Mouse (Mus musculus): ENCODE measurements at regions not wholly inside any gene's neighbourhood (a gene's known extent, or its start where the extent isn't known, plus 50 kb on each side); places are given as distances from the start of the nearest gene placed in this dataset.

DNA sequence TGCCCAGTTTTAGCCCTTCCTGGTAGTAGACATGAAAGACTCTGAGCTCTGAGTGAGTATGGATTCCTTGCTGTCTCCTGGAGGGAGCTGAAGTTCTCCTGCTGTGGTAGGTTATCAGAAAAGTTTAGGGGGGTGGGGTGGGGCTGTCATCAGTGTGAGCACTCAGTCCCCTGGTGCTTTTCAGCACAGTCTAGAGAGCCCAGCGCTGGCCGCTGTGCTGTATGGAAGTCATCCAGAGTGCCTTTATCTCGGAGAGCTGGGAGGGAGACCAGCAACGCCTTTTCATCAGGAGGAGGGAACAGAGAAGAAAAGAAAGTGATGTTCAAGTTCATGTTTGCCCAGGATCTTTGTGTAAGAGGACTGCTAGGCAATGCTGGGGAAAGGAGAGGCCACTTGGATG lies 163.6 kb downstream of the Cyp26b1 start:
- Histone ChIP-seq H3K4me1 (ENCODE audit: control insufficient read depth, insufficient read depth, low read length) (no peaks in the 10 kb centered on the region), H3K27me3 (ENCODE audit: control insufficient read depth, insufficient read depth, low read length) (no peaks in the 10 kb centered on the region), H3K4me3 (ENCODE audit: low read depth, low read length) (no peak overlapping the region), H3K9me3 (ENCODE audit: control insufficient read depth, low read length) (no peaks in the 10 kb centered on the region), H3K36me3 (ENCODE audit: control insufficient read depth, insufficient read depth, low read length) (no peaks in the 10 kb centered on the region), H3K27ac (ENCODE audit: low read depth, low read length) (no peak overlapping the region), H3K9ac (replicated peaks; ENCODE audit: low read depth, low read length) (no peak overlapping the region), H3K4me2 (ENCODE audit: low read depth, low read length) (no peak overlapping the region)
- no peak for ATAC-seq (ENCODE audit: low read depth)
- 59% methylated on average over 4 of the region's 4 CpGs for WGBS

DNA sequence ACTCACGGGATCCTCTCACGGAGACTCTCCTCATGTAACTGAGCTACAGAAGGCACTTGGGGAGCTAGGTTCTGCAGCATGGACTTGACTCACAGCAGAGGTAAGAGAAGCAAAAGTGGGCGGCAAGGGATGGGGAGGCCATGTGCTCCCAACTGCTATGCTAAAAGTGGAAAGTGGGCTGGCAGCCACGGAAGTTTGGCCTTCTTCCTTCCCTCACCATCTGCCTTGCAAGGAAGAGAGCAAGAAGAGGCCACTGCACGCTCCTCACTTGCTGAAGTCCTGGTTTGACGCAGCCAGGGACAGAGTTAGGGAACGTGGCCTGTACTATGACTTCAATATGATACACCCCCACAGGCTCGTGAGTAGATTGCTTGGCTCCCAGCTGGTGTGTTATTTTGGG lies 164.5 kb downstream of the Cyp26b1 start:
- 89% methylated on average over 8 of the region's 8 CpGs for WGBS
- Histone ChIP-seq H3K4me2 (ENCODE audit: low read depth, low read length) (no peak overlapping the region), H3K9me3 (ENCODE audit: control insufficient read depth, low read length) (no peaks in the 10 kb centered on the region), H3K27me3 (ENCODE audit: control insufficient read depth, insufficient read depth, low read length) (no peaks in the 10 kb centered on the region), H3K9ac (replicated peaks; ENCODE audit: low read depth, low read length) (no peak overlapping the region), H3K4me3 (ENCODE audit: low read depth, low read length) (no peak overlapping the region), H3K4me1 (ENCODE audit: control insufficient read depth, insufficient read depth, low read length) (no peaks in the 10 kb centered on the region), H3K27ac (ENCODE audit: low read depth, low read length) (no peak overlapping the region), H3K36me3 (ENCODE audit: control insufficient read depth, insufficient read depth, low read length) (no peaks in the 10 kb centered on the region)
- no peak for ATAC-seq (ENCODE audit: low read depth)

DNA sequence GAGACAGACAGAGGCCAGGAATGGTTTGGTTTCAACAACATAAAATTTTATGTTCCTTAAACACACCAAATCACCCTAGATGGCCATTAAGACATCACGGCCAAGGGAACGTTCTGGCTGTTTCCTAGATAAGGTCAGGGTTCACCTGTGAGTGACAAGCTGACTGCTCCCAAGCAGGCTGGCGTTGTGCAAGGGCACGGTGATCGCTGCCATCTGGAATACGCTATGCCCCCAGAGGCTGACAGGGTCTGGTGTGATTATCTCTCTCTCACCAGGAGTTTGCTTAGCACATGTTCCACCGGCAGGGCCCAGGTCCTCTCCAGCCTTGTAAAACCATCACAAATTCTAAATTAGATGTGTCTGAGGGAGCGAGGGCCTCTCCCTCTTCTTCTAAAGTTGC lies 167.0 kb downstream of the Cyp26b1 start:
- Histone ChIP-seq H3K9me3 (ENCODE audit: control insufficient read depth, low read length) (no peaks in the 10 kb centered on the region), H3K4me2 (ENCODE audit: low read depth, low read length) (no peak overlapping the region), H3K27ac (ENCODE audit: low read depth, low read length) (no peak overlapping the region), H3K9ac (replicated peaks; ENCODE audit: low read depth, low read length) (no peak overlapping the region), H3K4me1 (ENCODE audit: control insufficient read depth, insufficient read depth, low read length) (no peaks in the 10 kb centered on the region), H3K27me3 (ENCODE audit: control insufficient read depth, insufficient read depth, low read length) (no peaks in the 10 kb centered on the region), H3K4me3 (ENCODE audit: low read depth, low read length) (no peak overlapping the region), H3K36me3 (ENCODE audit: control insufficient read depth, insufficient read depth, low read length) (no peaks in the 10 kb centered on the region)
- ATAC-seq (ENCODE audit: low read depth): no peak
- WGBS: 64% methylated on average over 8 of the region's 8 CpGs

DNA sequence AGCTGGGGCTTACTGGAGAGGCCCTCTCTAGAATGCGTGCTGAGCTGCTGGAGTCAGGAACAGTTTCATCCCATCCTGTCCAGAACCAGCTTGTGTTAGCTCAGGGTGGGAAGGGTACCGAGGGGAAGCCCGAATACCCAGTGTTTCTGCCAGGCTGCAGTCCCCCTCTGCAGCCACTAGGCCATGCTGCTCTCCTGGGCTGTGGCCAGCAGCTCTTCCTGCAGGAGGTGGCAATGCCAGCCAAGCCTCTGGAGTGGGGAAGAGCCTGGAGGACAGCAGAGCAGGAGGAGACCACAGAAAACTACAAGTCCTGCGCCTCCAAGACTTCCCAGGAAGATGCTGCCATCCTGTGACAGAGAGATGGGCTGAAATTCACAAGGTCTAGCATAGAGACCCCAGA lies 167.9 kb downstream of the Cyp26b1 start:
- no peaks in the 10 kb centered on the region for H3K4me1 ChIP-seq (ENCODE audit: control insufficient read depth, insufficient read depth, low read length)
- ATAC-seq (ENCODE audit: low read depth): peak; percentile 51; the same call in 1 of the 2 replicates
- H3K4me3 ChIP-seq (ENCODE audit: low read depth, low read length): no peak overlapping the region
- H3K9me3 ChIP-seq (ENCODE audit: control insufficient read depth, low read length): no peaks in the 10 kb centered on the region
- H3K9ac ChIP-seq (replicated peaks; ENCODE audit: low read depth, low read length): no peak overlapping the region
- no peaks in the 10 kb centered on the region for H3K27me3 ChIP-seq (ENCODE audit: control insufficient read depth, insufficient read depth, low read length)
- 58% methylated on average over 4 of the region's 4 CpGs for WGBS
- H3K27ac ChIP-seq (ENCODE audit: low read depth, low read length): no peak overlapping the region
- no peaks in the 10 kb centered on the region for H3K36me3 ChIP-seq (ENCODE audit: control insufficient read depth, insufficient read depth, low read length)
- H3K4me2 ChIP-seq (ENCODE audit: low read depth, low read length): no peak overlapping the region

DNA sequence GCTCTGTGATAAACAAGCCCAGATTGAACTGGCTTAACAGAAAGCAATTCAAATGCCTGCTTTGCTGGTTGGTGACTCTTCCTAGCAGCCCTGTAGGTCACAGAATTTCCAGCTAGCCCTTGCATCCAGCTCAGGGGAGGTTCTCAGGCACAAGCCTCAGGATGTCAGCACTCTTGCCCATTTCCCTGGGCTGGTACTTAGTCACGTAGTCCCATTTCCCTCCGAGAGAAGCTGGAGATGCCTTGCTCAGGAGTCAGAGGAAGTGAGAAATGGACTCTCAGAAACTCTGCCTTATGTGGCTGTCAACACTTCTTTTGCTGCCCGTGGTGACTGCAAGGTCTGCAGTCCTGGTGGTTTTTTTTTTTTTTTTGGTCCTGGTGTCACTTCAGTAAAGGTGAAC lies 170.8 kb downstream of the Cyp26b1 start:
- H3K36me3 ChIP-seq (ENCODE audit: control insufficient read depth, insufficient read depth, low read length): no peaks in the 10 kb centered on the region
- WGBS: 70% methylated on average over 3 of the region's 3 CpGs
- H3K9ac ChIP-seq (replicated peaks; ENCODE audit: low read depth, low read length): no peak overlapping the region

DNA sequence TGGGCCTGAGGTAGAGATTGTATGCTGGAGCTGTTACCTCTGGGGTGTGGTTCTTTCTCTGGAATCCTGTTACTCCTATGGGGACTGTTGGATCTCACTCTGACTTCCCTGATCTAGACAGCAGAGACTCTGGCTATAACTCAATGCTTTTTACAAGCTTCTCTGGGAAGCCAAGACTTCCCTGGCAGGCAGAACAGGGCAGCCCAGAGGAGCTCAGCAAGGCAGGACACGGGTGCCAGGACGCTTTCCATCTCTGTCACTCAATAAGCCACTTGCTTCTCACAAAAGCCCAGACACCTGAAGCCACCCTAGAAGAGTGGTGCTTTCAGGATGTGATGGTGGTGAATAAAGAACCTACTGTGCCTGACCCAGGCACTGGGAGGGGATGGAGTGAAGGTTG lies 174.0 kb downstream of the Cyp26b1 start:
- Histone ChIP-seq H3K27me3 (ENCODE audit: control insufficient read depth, insufficient read depth, low read length) (peaks cover 4% of the 10 kb centered on the region; the same call in 1 of the 2 replicates), H3K27ac (ENCODE audit: low read depth, low read length) (no peak overlapping the region), H3K9ac (replicated peaks; ENCODE audit: low read depth, low read length) (no peak overlapping the region), H3K4me1 (ENCODE audit: control insufficient read depth, insufficient read depth, low read length) (no peaks in the 10 kb centered on the region), H3K4me2 (ENCODE audit: low read depth, low read length) (no peak overlapping the region), H3K9me3 (ENCODE audit: control insufficient read depth, low read length) (no peaks in the 10 kb centered on the region), H3K36me3 (ENCODE audit: control insufficient read depth, insufficient read depth, low read length) (no peaks in the 10 kb centered on the region), H3K4me3 (ENCODE audit: low read depth, low read length) (no peak overlapping the region)
- ATAC-seq (ENCODE audit: low read depth): no peak
- WGBS: 79% methylated on average over 2 of the region's 2 CpGs

More for the DNA sequence above, 170.8 kb downstream of the Cyp26b1 start:
- H3K4me2 ChIP-seq (ENCODE audit: low read depth, low read length): no peak overlapping the region
- no peak for ATAC-seq (ENCODE audit: low read depth)
- no peaks in the 10 kb centered on the region for H3K9me3 ChIP-seq (ENCODE audit: control insufficient read depth, low read length)
- peaks cover 4% of the 10 kb centered on the region; the same call in 1 of the 2 replicates for H3K27me3 ChIP-seq (ENCODE audit: control insufficient read depth, insufficient read depth, low read length)
- H3K4me1 ChIP-seq (ENCODE audit: control insufficient read depth, insufficient read depth, low read length): no peaks in the 10 kb centered on the region
- no peak overlapping the region for H3K27ac ChIP-seq (ENCODE audit: low read depth, low read length)
- no peak overlapping the region for H3K4me3 ChIP-seq (ENCODE audit: low read depth, low read length)

DNA sequence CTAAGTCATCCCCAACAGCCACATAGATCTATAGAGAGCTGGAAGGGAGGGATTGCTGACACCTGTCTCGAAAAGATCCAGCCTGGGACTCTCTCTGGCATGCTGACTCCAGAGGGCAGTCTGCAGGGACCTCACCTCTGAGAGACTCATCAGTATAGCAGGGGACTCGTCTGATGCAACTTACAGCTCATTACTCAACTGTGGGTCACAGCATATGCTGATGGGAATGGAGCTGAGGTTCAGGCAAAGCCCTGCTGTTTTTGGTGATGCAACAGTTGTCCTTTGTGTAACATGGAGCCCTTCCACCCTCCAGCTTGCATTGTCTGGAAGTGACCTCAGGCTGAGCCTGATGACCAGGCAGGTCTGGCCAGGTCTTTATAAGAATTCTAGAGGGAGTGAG lies 174.4 kb downstream of the Cyp26b1 start:
- H3K36me3 ChIP-seq (ENCODE audit: control insufficient read depth, insufficient read depth, low read length): no peaks in the 10 kb centered on the region
- ATAC-seq (ENCODE audit: low read depth): no peak
- WGBS: 66% methylated on average over 2 of the region's 2 CpGs
- H3K4me3 ChIP-seq (ENCODE audit: low read depth, low read length): no peak overlapping the region
- H3K9ac ChIP-seq (replicated peaks; ENCODE audit: low read depth, low read length): no peak overlapping the region
- H3K9me3 ChIP-seq (ENCODE audit: control insufficient read depth, low read length): no peaks in the 10 kb centered on the region
- H3K27ac ChIP-seq (ENCODE audit: low read depth, low read length): no peak overlapping the region
- H3K4me1 ChIP-seq (ENCODE audit: control insufficient read depth, insufficient read depth, low read length): 0 out of 2 replicates have a peak, but pooled peaks cover 2% of the 10 kb centered on the region
- no peak overlapping the region for H3K4me2 ChIP-seq (ENCODE audit: low read depth, low read length)
- peaks cover 4% of the 10 kb centered on the region; the same call in 1 of the 2 replicates for H3K27me3 ChIP-seq (ENCODE audit: control insufficient read depth, insufficient read depth, low read length)

DNA sequence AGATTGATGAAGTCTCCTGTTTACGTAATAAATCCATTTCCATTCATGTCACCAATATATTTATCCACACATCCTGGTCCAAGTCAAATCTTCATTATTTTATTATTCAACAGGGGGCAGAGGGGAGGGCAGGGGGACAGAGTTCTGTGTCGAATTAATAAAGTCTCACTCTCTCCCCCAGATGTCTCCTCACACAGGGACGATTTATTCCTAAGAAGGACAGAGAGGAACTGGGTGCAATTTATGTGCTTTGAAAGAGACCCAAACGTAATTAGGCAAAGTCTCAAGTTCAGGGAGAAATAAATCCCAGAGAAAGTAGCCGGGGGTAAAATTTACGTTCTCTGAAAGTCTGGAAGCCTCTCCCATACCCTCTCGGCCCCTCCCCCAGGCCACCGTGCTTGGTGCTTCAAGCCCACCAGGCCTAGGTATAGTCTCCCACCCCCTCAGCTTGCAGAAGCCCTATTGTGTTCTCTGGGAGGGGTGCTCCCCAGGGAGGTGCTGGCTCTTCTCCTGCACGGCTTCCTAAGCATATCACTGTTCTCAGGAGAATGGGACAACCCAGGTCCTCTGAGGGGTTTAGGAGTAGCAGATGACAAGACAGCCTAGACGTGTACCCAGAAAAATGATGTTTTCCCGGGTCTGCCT lies 176.6 kb downstream of the Cyp26b1 start:
- H3K4me1 ChIP-seq (ENCODE audit: control insufficient read depth, insufficient read depth, low read length): 0 out of 2 replicates have a peak, but pooled peaks cover 3% of the 10 kb centered on the region
- no peak overlapping the region for H3K4me3 ChIP-seq (ENCODE audit: low read depth, low read length)
- H3K36me3 ChIP-seq (ENCODE audit: control insufficient read depth, insufficient read depth, low read length): no peaks in the 10 kb centered on the region
- 26% methylated on average over 11 of the region's 11 CpGs for WGBS
- H3K27ac ChIP-seq (ENCODE audit: low read depth, low read length): no peak overlapping the region
- no peak overlapping the region for H3K4me2 ChIP-seq (ENCODE audit: low read depth, low read length)
- H3K27me3 ChIP-seq (ENCODE audit: control insufficient read depth, insufficient read depth, low read length): peaks cover 4% of the 10 kb centered on the region; the same call in 1 of the 2 replicates
- H3K9me3 ChIP-seq (ENCODE audit: control insufficient read depth, low read length): no peaks in the 10 kb centered on the region
- ATAC-seq (ENCODE audit: low read depth): peak; percentile 38; the same call in 1 of the 2 replicates
- H3K9ac ChIP-seq (replicated peaks; ENCODE audit: low read depth, low read length): no peak overlapping the region

DNA sequence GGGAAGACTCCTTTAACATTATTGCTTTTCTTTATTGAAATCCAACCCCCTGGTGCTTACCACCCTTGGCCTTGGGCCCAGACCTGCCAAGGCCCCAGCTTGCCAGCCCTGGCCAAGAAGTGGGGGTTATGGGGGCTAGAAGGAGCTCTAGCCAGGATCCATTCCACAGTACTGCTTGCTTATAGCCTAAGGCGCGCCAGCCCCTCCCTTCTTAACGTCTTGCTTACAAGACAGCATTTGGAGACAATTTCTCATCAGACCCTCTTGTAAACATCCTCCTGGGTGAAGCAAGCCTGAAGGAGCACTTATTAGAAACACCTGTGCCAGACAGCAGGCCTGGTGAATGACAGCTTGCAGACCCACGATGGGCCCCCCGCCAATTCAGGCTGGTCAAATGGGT lies 179.3 kb downstream of the Cyp26b1 start:
- WGBS: 73% methylated on average over 5 of the region's 5 CpGs
- Histone ChIP-seq H3K36me3 (ENCODE audit: control insufficient read depth, insufficient read depth, low read length) (no peaks in the 10 kb centered on the region), H3K9ac (replicated peaks; ENCODE audit: low read depth, low read length) (no peak overlapping the region), H3K4me1 (ENCODE audit: control insufficient read depth, insufficient read depth, low read length) (0 out of 2 replicates have a peak, but pooled peaks cover 3% of the 10 kb centered on the region), H3K4me2 (ENCODE audit: low read depth, low read length) (no peak overlapping the region), H3K4me3 (ENCODE audit: low read depth, low read length) (no peak overlapping the region), H3K27me3 (ENCODE audit: control insufficient read depth, insufficient read depth, low read length) (0 out of 2 replicates have a peak, but pooled peaks cover 4% of the 10 kb centered on the region), H3K27ac (ENCODE audit: low read depth, low read length) (no peak overlapping the region), H3K9me3 (ENCODE audit: control insufficient read depth, low read length) (no peaks in the 10 kb centered on the region)
- no peak for ATAC-seq (ENCODE audit: low read depth)

Data from neural tube, embryonic 14.5 days (tissue).